In the genomic region with DNA sequence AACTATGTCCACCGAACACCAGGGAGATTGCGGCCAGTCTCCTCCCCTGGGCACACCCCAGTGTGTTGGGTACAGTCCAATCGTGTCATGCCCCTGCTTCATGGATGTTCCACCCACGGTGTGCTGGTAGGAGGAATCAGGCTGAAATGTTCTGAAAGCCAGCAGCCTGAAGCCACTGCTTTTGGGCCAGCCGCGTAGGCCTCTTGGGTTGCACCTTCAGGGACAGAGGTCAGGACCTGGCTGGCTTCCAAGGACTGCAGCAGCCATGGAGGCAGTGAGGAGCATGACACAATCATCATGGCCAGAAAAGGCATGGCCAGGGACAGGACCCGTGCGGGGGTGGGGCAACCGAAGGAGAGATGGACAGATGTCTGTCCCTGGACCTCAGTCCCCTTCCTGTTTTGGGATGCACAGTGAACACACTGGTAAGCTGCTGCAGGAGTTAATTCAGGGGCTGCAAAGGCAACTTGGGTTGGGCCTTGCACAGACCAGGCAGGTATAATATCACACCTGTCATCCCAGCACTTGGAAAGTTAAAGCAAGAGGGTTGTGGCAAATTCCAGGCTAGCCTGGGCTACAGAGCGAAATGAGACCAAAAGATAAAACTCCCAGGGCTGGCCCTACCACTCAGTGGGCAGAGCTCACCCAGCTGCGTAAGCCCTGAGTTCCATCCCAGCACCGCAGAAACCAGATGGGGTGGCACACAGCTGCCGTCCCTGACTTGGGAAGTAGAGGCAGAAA, we compare ENCODE assay signal across 7 mouse cellular contexts. TPM values are rescaled to one million over a fixed set of nuclear protein-coding genes. Genes with fewer than 3 reads are reported as not detected.
DNase-seq lines count a peak whose midpoint lies in the region; ATAC-seq lines count a peak whose summit lies in the region.

No protein-coding gene starts in this region.

- peak overlapping the region; percentile 72 for H3K9ac ChIP-seq in intestine, embryonic 16.5 days (ENCODE audit: low read depth, low read length)

- no peak overlapping the region for H3K4me3 ChIP-seq in intestine, embryonic 16.5 days (ENCODE audit: low read length)

- peak overlapping the region; percentile 57 for H3K4me2 ChIP-seq in intestine, embryonic 16.5 days (ENCODE audit: low read depth, low read length)

- peaks cover 16% of the 10 kb centered on the region for H3K36me3 ChIP-seq in intestine, embryonic 16.5 days (ENCODE audit: control insufficient read depth, insufficient read depth, low read length)

- 93% methylated on average over 13 of the region's 13 CpGs for WGBS in intestine, embryonic 16.5 days

- no peaks in the 10 kb centered on the region for H3K9me3 ChIP-seq in intestine, embryonic 16.5 days (ENCODE audit: control insufficient read depth, low read length)

- no peak for ATAC-seq in intestine, embryonic 16.5 days

- DNase-seq in right cerebral cortex, postnatal 4 days = peak; percentile 55
- no peak for DNase-seq in right cerebral cortex, postnatal 25 days
- DNase-seq in cerebellum, postnatal 25 days = peak; percentile 45 to 71
- peak; percentile 62 for DNase-seq in lung, postnatal 10 days
- no peak for DNase-seq in frontal cortex, postnatal 14 days (ENCODE audit: low spot score in 2 of 2)
- DNase-seq in thymus, postnatal 10 days (ENCODE audit: low spot score in 2 of 2) = no peak

- peaks cover 46% of the 10 kb centered on the region for H3K4me1 ChIP-seq in intestine, embryonic 16.5 days (ENCODE audit: control insufficient read depth, insufficient read depth, low read length)

- peak overlapping the region; percentile 94; the same call in 1 of the 2 replicates for H3K27ac ChIP-seq in intestine, embryonic 16.5 days (ENCODE audit: low read length)

- no peaks in the 10 kb centered on the region for H3K27me3 ChIP-seq in intestine, embryonic 16.5 days (replicated peaks; ENCODE audit: control insufficient read depth, insufficient read depth, low read length)

RNA-seq across cellular contexts. Expression of gene Cactin, which starts 2.1 kb away (rescaled TPM):
- polyA plus RNA-seq in intestine, embryonic 16.5 days (2015; fragmentation: Nextera tagmentation; extraction: Ambion mirVana) = 28.7 and 29.0 TPM in 2 replicates

RNA-seq across cellular contexts. Expression of gene Tbxa2r, which starts 9.8 kb away (rescaled TPM):
- polyA plus RNA-seq in intestine, embryonic 16.5 days (2015; fragmentation: Nextera tagmentation; extraction: Ambion mirVana) = 21.2 and 21.3 TPM in 2 replicates

RNA-seq across cellular contexts. Expression of gene Gipc3, which starts 24.3 kb away (rescaled TPM):
- polyA plus RNA-seq in intestine, embryonic 16.5 days (2015; fragmentation: Nextera tagmentation; extraction: Ambion mirVana) = 0.06 and 0.12 TPM in 2 replicates

RNA-seq across cellular contexts. Expression of gene Pip5k1c, which starts 26.0 kb away (rescaled TPM):
- polyA plus RNA-seq in intestine, embryonic 16.5 days (2015; fragmentation: Nextera tagmentation; extraction: Ambion mirVana) = 35.4 and 40.5 TPM in 2 replicates

RNA-seq across cellular contexts. Expression of gene Tjp3, which starts 27.4 kb away (rescaled TPM):
- polyA plus RNA-seq in intestine, embryonic 16.5 days (2015; fragmentation: Nextera tagmentation; extraction: Ambion mirVana) = 53.2 and 56.6 TPM in 2 replicates

Comparison
In these comparisons a context has a peak if more than half of its experiments do, and no peak if none do; other contexts are left out.
1. DNase-seq: peak in right cerebral cortex, postnatal 4 days (single experiment), cerebellum, postnatal 25 days (2 of 2) and lung, postnatal 10 days (single experiment); none in right cerebral cortex, postnatal 25 days (single experiment), frontal cortex, postnatal 14 days (0 of 2) and thymus, postnatal 10 days (0 of 2).